Mouse (Mus musculus): ENCODE results near the gene Tmem158.

Tmem158 gene

GRCm38 (mm10) chr9:123260611-123261021 is at the start of gene Tmem158:
TSS of gene Tmem158 (minus strand) at chr9:123260764.
- DNase-seq = peak; percentile 90 to 93

- DNase-seq = no peak
Observed at GRCm38 (mm10) chr9:123309685-123310365, 49.3 kb upstream of the Tmem158 start.

GRCm38 (mm10) chr9:123309073-123309472 is 48.5 kb upstream of the Tmem158 start:
- DNase-seq = no peak

- no peak for DNase-seq
Observed at GRCm38 (mm10) chr9:123304917-123305316, 44.4 kb upstream of the Tmem158 start.

GRCm38 (mm10) chr9:123303952-123304351 is 43.4 kb upstream of the Tmem158 start:
- no peak for DNase-seq

- DNase-seq = no peak
Observed at GRCm38 (mm10) chr9:123302759-123303313, 42.3 kb upstream of the Tmem158 start.

GRCm38 (mm10) chr9:123297862-123298261 is 37.3 kb upstream of the Tmem158 start:
- no peak for DNase-seq

DNA sequence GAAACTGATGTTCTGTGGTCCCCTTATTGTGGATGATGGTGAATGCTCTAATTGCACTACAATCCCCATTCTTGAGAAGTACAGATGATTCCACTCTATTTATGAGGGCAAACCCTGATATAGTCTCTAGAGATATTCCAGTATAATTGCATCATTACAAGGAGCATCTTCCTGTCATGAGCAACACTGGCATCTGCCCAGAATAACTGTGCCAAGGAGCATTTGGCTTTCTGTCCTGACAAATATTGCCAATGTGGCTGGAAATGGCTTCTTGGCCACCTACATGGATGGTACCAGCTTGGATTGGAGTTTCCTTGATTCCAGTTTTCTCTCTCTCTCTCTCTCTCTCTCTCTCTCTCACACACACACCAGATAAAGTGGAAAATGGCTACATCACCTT is 35.7 kb upstream of the Tmem158 start:
- no peak for DNase-seq

- no peak for DNase-seq
Observed at GRCm38 (mm10) chr9:123294581-123294980, 34.0 kb upstream of the Tmem158 start.

DNA sequence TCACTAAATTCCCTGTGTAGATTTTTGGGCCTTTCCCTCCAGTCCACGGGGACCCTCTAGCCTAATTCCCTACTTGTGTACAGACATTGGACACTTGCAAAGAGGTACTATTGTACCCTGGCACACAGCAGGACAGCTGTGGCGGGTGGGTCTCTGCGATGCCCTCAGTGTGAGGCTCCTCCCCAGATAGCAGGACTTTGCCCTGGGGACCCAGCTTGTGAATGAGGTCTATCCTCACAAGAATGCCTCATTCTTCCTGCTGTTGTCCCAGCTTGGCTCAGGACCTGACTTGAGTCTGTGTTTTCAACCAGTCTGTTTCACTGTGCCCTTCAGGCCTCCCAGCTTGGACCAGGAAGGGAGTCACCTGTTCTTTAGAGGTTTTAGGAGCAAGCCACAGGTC is 27.8 kb upstream of the Tmem158 start:
- DNase-seq = no peak

DNA sequence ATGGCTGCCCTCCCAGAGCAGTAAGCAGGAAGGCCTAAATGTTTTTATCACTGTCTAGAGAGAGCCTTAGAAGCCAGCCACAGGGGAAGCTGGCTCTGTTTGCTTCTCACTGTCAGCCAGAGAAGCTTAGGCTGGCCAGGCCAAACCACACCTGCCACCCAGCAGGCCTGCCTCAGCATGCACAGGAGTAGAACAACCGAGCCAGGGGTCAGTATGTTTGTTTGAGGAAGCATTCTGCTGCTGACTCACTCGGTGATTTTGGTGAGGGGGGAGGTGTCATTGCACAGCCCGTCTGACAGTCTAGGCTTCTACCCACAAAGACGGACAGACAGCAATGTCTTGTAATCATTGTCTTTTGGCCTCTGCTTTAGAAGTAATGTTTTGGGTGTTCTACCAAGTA is 25.1 kb upstream of the Tmem158 start:
- no peak for DNase-seq

DNA sequence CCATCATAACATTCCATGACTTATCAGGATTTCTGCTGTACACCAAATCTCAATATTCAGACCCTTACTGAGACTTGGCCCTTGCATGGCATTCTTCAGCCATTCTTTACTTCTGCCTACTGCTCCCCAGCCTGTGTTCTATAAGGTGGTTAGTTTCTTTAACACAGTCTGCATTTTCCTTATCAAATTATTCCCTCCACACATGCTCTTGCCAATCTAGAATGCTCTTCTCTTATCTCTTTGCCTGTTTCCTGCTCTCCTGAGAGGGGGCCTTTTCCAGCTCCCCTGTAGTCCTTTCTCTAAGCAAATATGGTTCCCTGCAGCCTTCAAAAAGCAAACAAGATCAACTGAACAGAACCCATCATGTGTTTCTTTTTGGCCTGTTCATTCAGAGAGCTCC is 20.2 kb upstream of the Tmem158 start:
- no peak for DNase-seq

DNA sequence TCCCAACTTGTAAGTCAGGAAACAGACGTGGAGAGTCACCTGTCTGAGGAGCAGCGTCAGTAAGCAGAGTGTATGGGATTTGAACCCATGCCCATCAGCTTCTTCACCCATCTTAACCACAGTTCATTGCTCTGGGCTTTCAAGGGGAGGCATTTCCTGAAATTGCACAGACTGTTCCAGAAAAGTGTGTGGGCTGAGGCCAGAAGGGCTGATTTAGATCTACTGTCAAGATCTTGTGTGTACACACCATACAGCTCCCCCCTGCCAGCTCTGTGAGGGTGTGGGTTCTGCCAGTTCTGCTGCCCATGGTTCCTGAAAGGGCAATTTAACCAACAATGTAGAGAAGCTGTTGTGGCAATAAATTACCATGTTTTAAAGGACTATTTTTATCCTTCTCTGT is 17.4 kb upstream of the Tmem158 start:
- DNase-seq = no peak

- no peak for DNase-seq
Observed at GRCm38 (mm10) chr9:123275373-123275772, 14.8 kb upstream of the Tmem158 start.

- DNase-seq = no peak
Observed at GRCm38 (mm10) chr9:123274674-123275073, 14.1 kb upstream of the Tmem158 start.

DNA sequence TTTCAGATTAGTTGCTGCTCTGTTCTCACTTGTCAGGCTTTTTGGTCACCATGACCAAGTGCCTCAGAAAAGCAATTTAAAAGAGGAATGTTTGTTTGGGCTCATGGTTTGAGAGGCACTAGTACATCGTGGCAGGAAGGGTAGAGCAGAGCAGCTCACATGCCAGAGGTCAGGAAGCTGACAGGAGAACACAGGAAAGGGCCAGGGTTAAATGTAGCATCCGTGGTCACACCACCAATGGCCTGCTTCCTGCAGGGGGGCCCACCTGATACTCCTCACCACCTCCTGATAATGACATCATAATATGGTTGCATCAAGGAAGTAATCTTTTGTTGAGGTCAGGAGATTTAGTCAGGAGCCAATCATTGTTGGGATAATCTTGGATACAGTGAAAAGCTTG is 13.3 kb upstream of the Tmem158 start:
- no peak for DNase-seq

DNA sequence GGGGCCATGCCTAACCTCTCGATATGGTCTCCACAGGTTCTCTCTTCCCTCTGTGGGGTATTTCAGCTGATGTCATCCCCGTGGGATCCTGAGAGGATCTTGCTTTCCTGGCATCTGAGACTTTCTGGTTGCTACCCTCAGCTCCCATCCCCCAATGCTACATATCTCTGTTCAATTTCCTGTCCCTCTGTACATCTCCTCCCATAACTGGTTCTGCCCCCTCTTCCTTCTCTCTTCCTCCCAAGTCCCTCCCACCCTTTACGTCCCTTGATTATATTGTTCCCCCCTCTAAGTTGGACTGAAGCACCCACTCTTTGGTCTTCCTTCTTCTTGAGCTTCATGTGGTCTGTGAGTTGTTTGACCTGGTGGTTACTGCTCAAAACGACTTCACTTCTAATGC is 11.0 kb upstream of the Tmem158 start:
- DNase-seq = no peak

DNA sequence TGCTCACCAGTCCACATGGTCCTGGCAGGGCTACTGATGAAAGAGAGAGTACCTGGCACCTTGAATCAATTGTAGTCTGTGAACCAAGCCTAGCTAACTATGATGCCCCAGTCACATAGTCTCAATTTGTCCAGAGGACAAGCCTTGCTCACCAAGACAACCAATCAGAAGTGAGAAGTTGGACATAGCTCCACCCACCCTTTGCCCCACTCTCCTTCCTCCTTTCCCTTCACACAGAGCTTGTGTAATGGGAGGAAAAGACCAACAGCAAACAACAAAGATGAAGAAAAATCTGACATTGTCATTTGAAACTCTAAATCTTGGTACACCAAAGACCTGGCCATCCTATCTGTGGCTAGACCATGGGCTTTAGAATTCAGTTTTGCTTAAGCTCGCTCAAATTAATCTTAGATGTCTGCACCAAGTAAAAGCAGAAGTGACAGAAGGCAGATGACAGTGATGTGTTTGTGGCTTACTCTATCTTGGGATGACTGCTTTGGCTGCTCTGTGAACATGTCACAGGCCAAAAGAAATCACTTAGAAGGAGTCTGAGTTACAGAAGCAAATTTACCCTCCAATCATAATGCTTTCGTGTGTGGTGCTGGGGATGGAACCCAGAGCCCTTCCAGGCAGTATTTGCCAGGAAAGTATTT is 9.5 kb upstream of the Tmem158 start:
- no peak for DNase-seq

GRCm38 (mm10) chr9:123259896-123260610 is 511 bp downstream of the Tmem158 start:
- DNase-seq = peak; percentile 63 to 76

DNA sequence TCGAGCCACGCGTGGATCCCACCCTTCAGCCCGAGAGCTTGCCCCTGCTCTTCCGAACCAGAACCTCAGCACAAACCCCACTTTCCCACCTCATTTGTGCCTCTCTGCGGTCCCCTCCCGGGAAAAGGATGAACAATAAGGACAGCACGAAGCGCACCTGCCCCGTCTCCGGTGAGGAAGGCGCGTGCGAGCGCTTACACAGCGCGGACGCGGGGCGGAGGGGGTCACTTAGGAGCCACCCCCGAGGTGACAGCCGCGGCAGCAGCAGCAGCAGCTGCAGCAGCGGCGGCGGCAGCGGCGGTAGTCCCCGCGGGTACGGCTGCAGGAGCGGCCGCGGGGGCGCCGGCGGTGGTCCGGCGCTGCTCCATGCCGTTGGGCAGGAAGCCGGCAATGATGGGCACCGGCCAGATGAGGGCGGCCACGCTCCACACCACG is 1.1 kb downstream of the Tmem158 start:
- peak; percentile 90 to 93 for DNase-seq

DNA sequence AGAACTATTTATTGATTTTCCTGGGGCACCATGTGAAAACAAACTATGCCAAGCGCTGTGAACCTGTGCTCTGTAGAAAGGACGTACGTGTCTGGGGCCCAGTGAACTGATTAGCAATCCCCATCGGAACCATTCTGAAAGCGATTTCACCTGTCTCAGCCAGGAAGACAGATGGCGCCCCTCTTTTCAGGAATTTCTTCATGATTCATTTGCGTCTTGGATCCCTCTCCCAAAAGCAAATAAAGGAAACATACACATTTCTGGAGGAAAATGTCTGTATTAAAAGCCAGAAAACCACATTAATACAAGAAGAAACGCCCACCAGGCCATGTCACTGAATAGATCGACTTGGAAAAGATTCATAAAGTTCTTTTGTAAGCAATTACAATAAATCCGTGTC is 1.8 kb downstream of the Tmem158 start:
- DNase-seq = no peak

DNA sequence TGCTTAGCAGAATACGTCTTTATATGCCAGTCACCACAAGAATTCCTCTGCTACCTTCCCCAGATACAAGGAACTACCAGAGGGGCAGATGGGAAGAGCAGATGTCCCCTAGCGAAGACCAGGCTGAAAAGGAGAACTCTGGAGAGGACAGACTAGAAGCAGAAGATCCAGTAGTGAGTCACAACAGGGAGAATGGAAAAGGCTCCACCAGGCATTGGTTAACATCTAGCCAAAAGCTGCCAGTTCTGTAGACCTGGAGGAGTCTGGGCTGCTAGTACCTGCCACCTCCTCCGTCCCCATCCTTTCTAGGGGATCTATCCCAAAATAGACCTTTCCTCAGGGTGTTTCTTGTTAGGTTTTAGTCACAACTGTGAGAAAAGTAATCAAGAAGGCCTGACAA is 4.8 kb downstream of the Tmem158 start:
- no peak for DNase-seq

DNA sequence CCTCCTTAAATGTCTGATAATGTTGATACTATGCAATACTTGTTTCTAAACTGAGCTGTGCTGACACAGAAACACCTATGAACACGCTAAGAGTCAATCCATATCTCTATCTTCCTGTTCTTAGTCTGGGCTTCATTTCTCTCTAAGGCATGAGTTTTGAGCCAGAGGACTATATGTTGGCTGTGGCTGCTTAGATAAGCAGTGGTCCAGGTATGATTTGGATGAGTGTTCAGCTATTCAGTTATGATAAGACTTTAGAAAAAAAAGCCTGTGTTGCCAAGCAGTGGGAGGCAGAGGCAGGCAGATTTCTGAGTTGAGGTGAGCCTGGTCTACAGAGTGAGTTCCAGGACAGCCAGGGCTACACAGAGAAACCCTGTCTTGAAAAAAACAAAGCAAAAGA is 12.6 kb downstream of the Tmem158 start:
- no peak for DNase-seq

DNA sequence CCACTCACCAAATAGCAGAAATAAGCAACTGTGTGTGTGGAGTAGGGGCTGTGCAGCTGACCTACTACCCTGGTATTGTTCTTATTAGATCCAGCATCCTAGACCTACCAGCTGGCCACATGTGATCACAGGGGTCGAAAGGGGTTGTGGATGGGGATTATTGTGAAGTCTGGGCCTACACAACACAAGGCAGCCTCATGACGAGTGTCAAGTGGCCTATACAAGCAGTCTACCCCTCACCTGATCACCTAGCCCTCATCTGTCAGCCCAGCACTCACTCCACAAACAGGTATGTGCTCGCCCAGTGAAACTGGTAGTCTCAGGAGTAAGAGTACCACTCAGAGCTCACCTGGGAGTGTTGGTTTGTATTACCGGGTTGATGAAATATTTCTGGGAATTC is 15.4 kb downstream of the Tmem158 start:
- no peak for DNase-seq

Data from kidney, postnatal 4 days (tissue).